Mouse (Mus musculus) hindbrain, embryonic 16.5 days (tissue): ENCODE measurements at regions not wholly inside any gene's neighbourhood (a gene's known extent, or its start where the extent isn't known, plus 50 kb on each side); places are given as distances from the start of the nearest gene placed in this dataset.

ENCODE experiments used
- ATAC-seq: fragments of 200-750 bp; cut with Nextera tagmentation; 2 replicates; pipeline ENCODE4 v1.8.0; 2017; ENCODE audit warnings: moderate TSS enrichment, moderate library complexity
- H3K27ac ChIP-seq: fragments of 300-500 bp; sonication (generic); 2 replicates; pipeline ENCODE4 v1.5.1; 2014; ENCODE audit warnings: low read depth, mild to moderate bottlenecking, control low read depth, low read length, moderate library complexity
- H3K27me3 ChIP-seq: fragments of 300-500 bp; sonication (generic); replicated peaks from 2 replicates; pipeline ENCODE4 v1.6.1; 2014; ENCODE audit warnings: low read length; ENCODE audit not compliant: control insufficient read depth, insufficient read depth
- H3K36me3 ChIP-seq: fragments of 300-500 bp; sonication (generic); 2 replicates; pipeline ENCODE4 v1.6.1; 2014; ENCODE audit warnings: mild to moderate bottlenecking, low read length, moderate library complexity, mixed read lengths; ENCODE audit not compliant: control insufficient read depth, insufficient read depth
- H3K4me1 ChIP-seq: fragments of 300-500 bp; sonication (generic); 2 replicates; pipeline ENCODE4 v1.6.1; 2014; ENCODE audit warnings: low read depth, low read length; ENCODE audit not compliant: control insufficient read depth, insufficient read depth
- H3K4me2 ChIP-seq: fragments of 300-500 bp; sonication (generic); 2 replicates; pipeline ENCODE4 v1.6.1; 2014; ENCODE audit warnings: mild to moderate bottlenecking, low read length, control low read depth, moderate library complexity
- H3K4me3 ChIP-seq: fragments of 300-500 bp; sonication (generic); 2 replicates; pipeline ENCODE4 v1.5.1; 2014; ENCODE audit warnings: mild to moderate bottlenecking, low read length, control low read depth, moderate library complexity
- H3K9ac ChIP-seq: fragments of 300-500 bp; sonication (generic); 2 replicates; pipeline ENCODE4 v1.6.1; 2014; ENCODE audit warnings: low read depth, mild to moderate bottlenecking, control low read depth, low read length, moderate library complexity
- H3K9me3 ChIP-seq: fragments of 300-500 bp; sonication (generic); 2 replicates; pipeline ENCODE4 v1.6.1; 2014; ENCODE audit warnings: mild to moderate bottlenecking, low read length, moderate library complexity; ENCODE audit not compliant: control insufficient read depth
- WGBS: fragments of 180-500 bp; shearing (Covaris S2); extraction: QIAGEN DNeasy Blood & Tissue Kit; methylation state at CpG from one replicate; pipeline ENCODE4 v1.1.7; 2014; 5-methylcytosine and 5-hydroxymethylcytosine counted together

DNA sequence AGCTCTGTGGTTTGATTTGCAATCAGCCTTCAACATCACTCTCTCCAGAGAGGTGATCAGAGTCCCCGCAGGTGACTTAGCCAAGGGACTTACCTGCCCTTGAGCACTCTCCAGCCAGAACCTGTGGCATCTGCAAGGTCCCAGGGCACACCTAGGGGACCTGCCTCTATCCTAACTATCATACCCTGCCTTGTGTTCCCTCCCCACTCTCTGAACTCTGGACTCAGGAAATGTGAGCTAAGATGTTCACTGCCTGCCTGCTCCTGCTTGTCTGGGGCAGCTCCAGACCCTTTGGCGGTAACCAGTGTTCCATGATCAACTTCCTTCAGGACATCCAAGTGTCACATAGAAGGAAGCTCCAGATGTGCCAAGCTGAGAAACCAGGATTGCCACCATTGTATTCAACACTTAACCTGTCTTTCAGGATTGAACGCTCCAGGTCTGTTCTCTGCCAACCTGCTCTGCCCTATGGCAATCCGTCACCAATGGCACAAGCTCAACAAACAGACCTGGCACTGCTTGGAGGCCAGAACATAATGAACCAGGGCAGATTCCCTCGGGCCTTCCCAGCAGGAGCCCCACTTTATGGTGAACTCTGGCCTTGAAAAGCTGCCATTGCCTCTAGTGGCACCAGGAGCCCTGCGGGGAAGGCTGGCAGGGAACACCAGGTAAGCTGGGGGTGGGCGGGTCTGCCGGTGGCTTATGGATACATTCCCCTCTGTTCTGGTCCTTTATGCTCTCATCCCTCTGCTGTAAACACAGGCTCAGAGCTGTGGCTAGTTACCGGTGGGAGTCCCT is 223.2 kb downstream of the Tle3 start:
- ATAC-seq, result no peak

DNA sequence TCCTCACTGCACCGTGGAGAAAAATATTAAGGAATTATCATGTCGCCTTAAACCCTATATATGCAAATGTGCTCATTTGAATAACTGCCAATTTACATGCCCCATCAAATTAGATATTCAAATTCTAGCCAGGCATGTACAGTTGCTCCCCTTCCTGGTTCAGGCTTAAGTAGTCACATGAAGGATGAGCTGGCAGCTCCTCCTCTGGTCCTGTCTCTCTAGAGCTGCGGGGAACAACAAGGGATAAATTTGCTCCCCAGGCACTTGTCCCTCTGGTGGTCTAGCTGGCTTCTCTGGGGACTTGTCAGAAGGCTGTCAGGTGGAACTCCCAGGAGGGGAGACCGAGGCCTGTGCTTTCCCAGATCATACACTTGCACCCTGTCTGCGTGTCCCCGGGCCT is 221.8 kb downstream of the Tle3 start:
- Histone ChIP-seq H3K4me1 (peaks cover 2% of the 10 kb centered on the region; the same call in 1 of the 2 replicates), H3K27ac (no peak overlapping the region), H3K4me2 (no peak overlapping the region), H3K36me3 (no peaks in the 10 kb centered on the region), H3K4me3 (no peak overlapping the region), H3K27me3 (no peaks in the 10 kb centered on the region), H3K9ac (no peak overlapping the region), H3K9me3 (no peaks in the 10 kb centered on the region)
- WGBS, result 52% methylated on average over 6 of the region's 6 CpGs
- no peak for ATAC-seq

More for the DNA sequence above, 223.2 kb downstream of the Tle3 start:
- peaks cover 2% of the 10 kb centered on the region; the same call in 1 of the 2 replicates for H3K4me1 ChIP-seq
- WGBS, result 71% methylated on average over 9 of the region's 9 CpGs
- H3K4me2 ChIP-seq, result no peak overlapping the region
- H3K36me3 ChIP-seq, result no peaks in the 10 kb centered on the region
- H3K4me3 ChIP-seq, result no peak overlapping the region
- no peaks in the 10 kb centered on the region for H3K27me3 ChIP-seq
- H3K9ac ChIP-seq, result no peak overlapping the region
- no peaks in the 10 kb centered on the region for H3K9me3 ChIP-seq
- no peak overlapping the region for H3K27ac ChIP-seq

DNA sequence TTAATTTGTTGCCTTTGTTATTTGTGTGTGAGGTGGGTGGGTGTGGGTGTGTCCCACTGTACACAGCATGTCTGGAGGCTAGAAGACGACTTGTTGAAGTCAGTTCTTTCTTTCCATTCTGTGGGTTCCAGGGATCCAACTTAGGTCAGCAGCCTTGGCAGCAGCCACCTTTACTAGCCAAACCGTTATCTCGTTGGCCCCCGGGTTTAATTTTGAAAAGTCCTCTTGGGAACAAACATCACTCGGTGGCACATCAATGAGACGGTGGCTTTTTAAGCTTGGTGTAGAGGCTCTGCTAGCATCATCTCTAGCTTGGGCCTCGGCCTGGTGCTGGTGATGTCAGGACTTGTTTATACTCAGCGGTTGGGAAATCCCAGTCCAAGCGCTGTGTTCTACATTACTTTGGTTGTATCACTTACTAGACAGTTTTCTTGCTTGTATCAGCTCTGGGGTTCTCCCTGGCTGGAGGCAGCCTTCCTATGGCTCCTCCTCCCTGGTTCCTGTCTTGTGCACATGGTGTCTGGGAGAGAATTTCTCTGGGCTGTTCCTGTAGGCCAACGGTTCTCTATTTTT is 217.6 kb downstream of the Tle3 start:
- H3K27me3 ChIP-seq, result no peaks in the 10 kb centered on the region
- H3K9ac ChIP-seq, result no peak overlapping the region
- H3K4me1 ChIP-seq, result no peaks in the 10 kb centered on the region; the same call in 1 of the 2 replicates
- WGBS, result 91% methylated on average over 10 of the region's 10 CpGs
- H3K4me2 ChIP-seq, result no peak overlapping the region
- H3K9me3 ChIP-seq, result no peaks in the 10 kb centered on the region
- H3K4me3 ChIP-seq, result no peak overlapping the region
- no peak for ATAC-seq
- H3K27ac ChIP-seq, result no peak overlapping the region
- no peaks in the 10 kb centered on the region for H3K36me3 ChIP-seq

DNA sequence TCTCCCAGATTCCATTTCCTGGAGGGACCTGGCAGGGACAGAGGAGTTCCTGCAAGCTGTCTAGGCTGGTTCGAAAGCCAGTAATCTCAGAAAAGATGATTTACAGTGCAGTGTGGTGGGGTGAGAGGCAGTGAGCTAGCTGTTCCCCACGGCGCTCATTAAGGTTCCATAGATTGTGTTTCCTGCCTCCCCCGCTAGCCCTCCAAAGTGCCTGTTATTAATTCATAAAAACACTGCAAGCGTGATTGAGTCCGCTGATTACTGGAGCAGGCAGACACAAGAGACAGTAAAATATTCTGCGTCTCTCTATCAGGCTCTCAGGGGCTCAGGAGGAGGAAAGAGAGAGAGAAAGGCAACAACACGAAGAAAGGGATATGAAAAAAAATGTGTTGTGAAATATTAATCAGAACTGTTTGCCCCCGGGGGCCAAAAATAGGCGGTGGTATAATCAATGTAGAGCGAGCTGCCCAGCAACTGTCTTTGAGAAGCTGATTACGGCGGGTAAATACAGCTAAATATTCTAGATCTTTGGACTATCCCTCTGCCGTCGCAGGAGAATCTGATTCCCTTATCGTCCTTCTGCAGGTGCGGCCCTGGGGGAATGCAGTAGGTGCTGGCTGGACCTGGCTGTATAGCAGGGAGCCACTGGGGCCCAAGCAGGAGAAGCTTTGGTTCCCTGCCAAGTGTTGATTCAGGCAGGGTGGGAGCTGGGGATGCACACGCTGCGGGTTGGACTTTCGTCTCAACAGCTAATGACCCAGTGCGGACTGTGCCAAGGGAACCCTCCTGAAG is 211.3 kb downstream of the Tle3 start:
- Histone ChIP-seq H3K4me2 (no peak overlapping the region), H3K27me3 (no peaks in the 10 kb centered on the region; the same call in 1 of the 2 replicates), H3K4me1 (peaks cover 9% of the 10 kb centered on the region), H3K36me3 (no peaks in the 10 kb centered on the region), H3K27ac (peak overlapping the region; percentile 21; the same call in 1 of the 2 replicates), H3K9ac (0 out of 2 replicates have a peak overlapping the region, but pooled peaks have one; percentile 17), H3K4me3 (no peak overlapping the region), H3K9me3 (no peaks in the 10 kb centered on the region)
- ATAC-seq, result peak; percentile 75
- WGBS, result 40% methylated on average over 21 of the region's 21 CpGs

DNA sequence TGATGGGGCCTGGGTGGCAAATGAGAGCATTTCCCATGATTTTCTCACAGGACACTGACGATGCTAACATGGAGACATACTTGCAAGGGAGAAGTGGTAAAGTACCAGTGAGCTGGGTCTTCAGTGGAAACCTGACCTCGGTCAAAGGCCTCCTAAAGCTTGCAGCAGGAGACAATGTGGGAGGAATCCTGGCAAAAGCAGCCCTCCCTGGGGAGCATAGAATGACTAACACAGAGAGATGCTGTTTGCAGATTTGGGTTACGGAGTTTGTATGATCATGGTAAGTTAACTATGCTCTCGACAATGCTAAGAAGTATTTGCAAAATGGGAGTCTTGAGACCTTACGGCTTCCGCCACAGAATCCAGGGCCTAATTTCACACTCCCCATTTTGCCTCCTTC is 208.9 kb downstream of the Tle3 start:
- no peaks in the 10 kb centered on the region for H3K36me3 ChIP-seq
- no peak overlapping the region for H3K9ac ChIP-seq
- 86% methylated on average over 6 of the region's 6 CpGs for WGBS
- H3K4me3 ChIP-seq, result no peak overlapping the region
- H3K27me3 ChIP-seq, result no peaks in the 10 kb centered on the region; the same call in 1 of the 2 replicates
- H3K4me1 ChIP-seq, result peaks cover 9% of the 10 kb centered on the region
- no peak overlapping the region for H3K27ac ChIP-seq
- ATAC-seq, result no peak
- no peaks in the 10 kb centered on the region for H3K9me3 ChIP-seq
- no peak overlapping the region for H3K4me2 ChIP-seq

DNA sequence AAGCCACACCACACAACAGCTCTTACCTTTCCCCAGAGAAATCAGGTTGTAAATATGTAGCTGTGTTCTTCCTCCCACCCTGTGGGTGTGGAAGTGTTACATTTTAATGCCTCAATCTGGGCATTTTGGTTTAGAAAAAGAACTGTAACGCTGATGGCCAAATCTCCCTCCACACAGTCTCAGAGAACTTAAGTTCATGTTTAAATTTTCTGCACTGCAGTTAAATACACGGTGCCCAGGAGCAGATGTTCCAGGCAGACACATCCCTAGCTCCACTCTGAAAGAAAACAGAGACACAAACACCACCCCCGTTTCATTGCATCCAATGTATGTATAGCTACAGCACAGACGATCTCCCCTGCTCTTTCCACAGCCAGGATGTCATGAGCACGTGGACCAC is 206.1 kb downstream of the Tle3 start:
- WGBS, result 76% methylated on average over 5 of the region's 5 CpGs

DNA sequence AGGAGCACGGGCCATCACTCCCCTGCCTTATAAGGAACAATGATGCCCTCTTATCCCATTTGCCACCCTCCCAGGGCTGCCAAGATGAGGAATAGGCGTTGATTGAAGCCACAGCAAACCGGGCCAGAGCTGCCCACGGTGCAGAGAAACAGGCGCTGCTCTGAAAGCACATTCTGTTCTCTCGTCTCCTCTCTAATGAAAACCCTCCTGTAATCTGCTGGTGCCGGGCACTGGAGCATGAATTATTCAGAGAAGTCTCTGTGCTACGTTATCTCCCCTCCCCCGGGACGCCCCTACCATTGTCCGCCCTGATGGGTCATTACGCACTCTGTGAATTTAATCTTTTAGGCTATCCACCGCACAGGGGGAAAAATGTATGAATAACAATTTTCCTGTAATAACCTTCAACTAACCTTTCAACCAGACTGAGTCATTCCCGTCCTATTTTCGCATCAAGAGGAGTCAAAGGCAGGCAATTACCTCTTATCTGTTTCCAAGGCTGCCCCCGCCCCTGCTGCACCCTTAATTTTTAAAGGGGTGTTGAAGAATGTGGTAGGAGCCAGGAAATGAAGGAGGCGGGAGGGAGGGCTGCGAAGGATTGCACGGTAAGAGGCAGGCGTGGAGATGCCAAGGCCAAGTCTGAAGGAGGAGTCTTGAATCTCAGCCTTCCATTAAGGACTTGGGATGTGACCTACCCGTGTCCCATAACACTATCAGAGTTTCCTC is 201.6 kb downstream of the Tle3 start:
- peak overlapping the region; percentile 11; the same call in 1 of the 2 replicates for H3K4me2 ChIP-seq
- WGBS, result 14% methylated on average over 21 of the region's 21 CpGs
- peak; percentile 88 for ATAC-seq

More for the DNA sequence above, 206.1 kb downstream of the Tle3 start:
- H3K9me3 ChIP-seq, result no peaks in the 10 kb centered on the region
- no peak overlapping the region for H3K27ac ChIP-seq
- H3K4me1 ChIP-seq, result peaks cover 11% of the 10 kb centered on the region
- H3K27me3 ChIP-seq, result no peaks in the 10 kb centered on the region; the same call in 1 of the 2 replicates
- no peak overlapping the region for H3K9ac ChIP-seq
- no peak overlapping the region for H3K4me3 ChIP-seq
- H3K36me3 ChIP-seq, result no peaks in the 10 kb centered on the region
- ATAC-seq, result no peak
- no peak overlapping the region for H3K4me2 ChIP-seq

DNA sequence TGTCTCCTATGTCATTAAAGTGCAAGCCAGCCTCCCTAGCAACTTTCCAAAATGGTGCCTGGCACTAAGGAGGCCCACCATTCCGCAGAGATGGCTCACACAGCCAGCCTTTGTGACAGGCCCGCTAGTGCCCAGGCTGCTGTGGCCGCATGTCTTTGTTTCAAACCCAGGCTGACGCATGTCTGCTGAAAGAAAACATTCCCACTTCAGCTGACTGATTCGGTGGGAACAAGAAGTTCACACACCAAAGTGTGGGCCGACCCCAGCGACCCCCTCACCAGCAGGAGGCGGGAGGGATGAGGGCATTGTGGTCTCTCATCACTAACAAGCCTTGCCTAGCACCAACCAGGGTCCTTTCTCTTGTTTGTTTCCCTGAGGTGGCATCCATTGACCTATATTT is 190.9 kb downstream of the Tle3 start:
- Histone ChIP-seq H3K4me3 (no peak overlapping the region), H3K27me3 (no peaks in the 10 kb centered on the region), H3K4me1 (peaks cover 8% of the 10 kb centered on the region), H3K27ac (no peak overlapping the region), H3K36me3 (no peaks in the 10 kb centered on the region), H3K9me3 (no peaks in the 10 kb centered on the region), H3K4me2 (no peak overlapping the region), H3K9ac (no peak overlapping the region)
- ATAC-seq, result no peak
- 15% methylated on average over 8 of the region's 8 CpGs for WGBS

More for the DNA sequence above, 201.6 kb downstream of the Tle3 start:
- Histone ChIP-seq H3K36me3 (no peaks in the 10 kb centered on the region), H3K9ac (peak overlapping the region; percentile 43; the same call in 1 of the 2 replicates), H3K27ac (peak overlapping the region; percentile 70), H3K4me3 (no peak overlapping the region), H3K9me3 (no peaks in the 10 kb centered on the region), H3K4me1 (peaks cover 14% of the 10 kb centered on the region), H3K27me3 (no peaks in the 10 kb centered on the region)
